Mouse (Mus musculus) liver, embryonic 13.5 days (tissue): ENCODE measurements at regions not wholly inside any gene's neighbourhood (a gene's known extent, or its start where the extent isn't known, plus 50 kb on each side); places are given as distances from the start of the nearest gene placed in this dataset.

Experiments used
- ATAC-seq: fragments of 200-750 bp; cut with Nextera tagmentation; 2 replicates; pipeline ENCODE4 v1.8.0; 2017; ENCODE audit warnings: low read depth, mild to moderate bottlenecking, moderate number of reproducible peaks, moderate library complexity
- DNase-seq: peaks from one replicate; pipeline ENCODE4 v3.0.0; 2022
- H3K27ac ChIP-seq: fragments of 300-500 bp; sonication (generic); 2 replicates; pipeline ENCODE4 v1.5.1; 2015; ENCODE audit warnings: moderate library complexity, mild to moderate bottlenecking, inconsistent platforms
- H3K27me3 ChIP-seq: fragments of 300-500 bp; sonication (generic); 2 replicates; pipeline ENCODE4 v1.6.1; 2015; ENCODE audit warnings: mild to moderate bottlenecking, inconsistent platforms
- H3K36me3 ChIP-seq: fragments of 300-500 bp; sonication (generic); 2 replicates; pipeline ENCODE4 v1.6.1; 2015; ENCODE audit warnings: mild to moderate bottlenecking, inconsistent platforms
- H3K4me1 ChIP-seq: fragments of 300-500 bp; sonication (generic); replicated peaks from 2 replicates; pipeline ENCODE4 v1.6.1; 2015; ENCODE audit warnings: inconsistent platforms
- H3K4me2 ChIP-seq: fragments of 300-500 bp; sonication (generic); 2 replicates; pipeline ENCODE4 v1.6.1; 2015; ENCODE audit warnings: inconsistent platforms, mild to moderate bottlenecking, moderate library complexity
- H3K4me3 ChIP-seq: fragments of 300-500 bp; sonication (generic); replicated peaks from 2 replicates; pipeline ENCODE4 v1.5.1; 2015; ENCODE audit warnings: mild to moderate bottlenecking, inconsistent platforms
- H3K9ac ChIP-seq: fragments of 300-500 bp; sonication (generic); 2 replicates; pipeline ENCODE4 v1.6.1; 2015; ENCODE audit warnings: mild to moderate bottlenecking, inconsistent platforms
- H3K9me3 ChIP-seq: fragments of 300-500 bp; sonication (generic); replicated peaks from 2 replicates; pipeline ENCODE4 v1.6.1; 2016; ENCODE audit warnings: inconsistent platforms
- WGBS: fragments of 180-500 bp; shearing (Covaris S2); methylation state at CpG from one replicate; pipeline ENCODE4 v1.1.7; 2015; ENCODE audit not compliant: insufficient replicate concordance; 5-methylcytosine and 5-hydroxymethylcytosine counted together

- DNase-seq (no peak), ATAC-seq (no peak)
- Histone ChIP-seq H3K27ac (no peak overlapping the region), H3K9ac (no peak overlapping the region), H3K4me3 (no peak overlapping the region), H3K4me1 (no peaks in the 10 kb centered on the region), H3K36me3 (no peaks in the 10 kb centered on the region), H3K4me2 (no peak overlapping the region), H3K9me3 (no peaks in the 10 kb centered on the region), H3K27me3 (no peaks in the 10 kb centered on the region)
- WGBS = 58% methylated on average over 19 of the region's 19 CpGs
Observed at GRCm38 (mm10) chr5:77532261-77533015, 124.6 kb upstream of the Igfbp7 start.

GRCm38 (mm10) chr5:77530376-77530775 is 122.5 kb upstream of the Igfbp7 start:
- H3K36me3 ChIP-seq = no peaks in the 10 kb centered on the region
- H3K9ac ChIP-seq = no peak overlapping the region
- no peaks in the 10 kb centered on the region for H3K4me1 ChIP-seq
- no peaks in the 10 kb centered on the region for H3K27me3 ChIP-seq
- DNase-seq (no peak), ATAC-seq (no peak)
- WGBS = 62% methylated on average over 7 of the region's 7 CpGs
- H3K4me2 ChIP-seq = no peak overlapping the region
- no peak overlapping the region for H3K27ac ChIP-seq
- H3K4me3 ChIP-seq = no peak overlapping the region
- H3K9me3 ChIP-seq = no peaks in the 10 kb centered on the region

- Histone ChIP-seq H3K36me3 (no peaks in the 10 kb centered on the region), H3K4me3 (no peak overlapping the region), H3K4me2 (no peak overlapping the region), H3K27ac (no peak overlapping the region), H3K4me1 (no peaks in the 10 kb centered on the region), H3K9ac (no peak overlapping the region), H3K27me3 (no peaks in the 10 kb centered on the region), H3K9me3 (no peaks in the 10 kb centered on the region)
- no peak for DNase-seq
- 55% methylated on average over 4 of the region's 4 CpGs for WGBS
- ATAC-seq = no peak
Observed at GRCm38 (mm10) chr5:77517252-77517651, 109.4 kb upstream of the Igfbp7 start.

GRCm38 (mm10) chr5:77515448-77515847 is 107.6 kb upstream of the Igfbp7 start:
- Histone ChIP-seq H3K4me1 (no peaks in the 10 kb centered on the region), H3K36me3 (no peaks in the 10 kb centered on the region), H3K4me2 (no peak overlapping the region), H3K4me3 (no peak overlapping the region), H3K9ac (no peak overlapping the region), H3K9me3 (no peaks in the 10 kb centered on the region), H3K27me3 (no peaks in the 10 kb centered on the region), H3K27ac (no peak overlapping the region)
- DNase-seq (no peak), ATAC-seq (no peak)
- WGBS = 68% methylated on average over 7 of the region's 7 CpGs

GRCm38 (mm10) chr5:77502684-77503083 is 94.8 kb upstream of the Igfbp7 start:
- Histone ChIP-seq H3K9ac (no peak overlapping the region), H3K4me2 (no peak overlapping the region), H3K27me3 (no peaks in the 10 kb centered on the region), H3K27ac (no peak overlapping the region), H3K9me3 (no peaks in the 10 kb centered on the region), H3K4me1 (no peaks in the 10 kb centered on the region), H3K36me3 (no peaks in the 10 kb centered on the region), H3K4me3 (no peak overlapping the region)
- no peak for ATAC-seq
- WGBS = 47% methylated on average over 5 of the region's 5 CpGs
- DNase-seq = no peak

- Histone ChIP-seq H3K36me3 (no peaks in the 10 kb centered on the region), H3K4me2 (no peak overlapping the region), H3K4me1 (no peaks in the 10 kb centered on the region), H3K4me3 (no peak overlapping the region), H3K9ac (no peak overlapping the region), H3K27me3 (no peaks in the 10 kb centered on the region), H3K27ac (no peak overlapping the region), H3K9me3 (no peaks in the 10 kb centered on the region)
- DNase-seq (no peak), ATAC-seq (no peak)
- 8% methylated on average over 5 of the region's 5 CpGs for WGBS
Observed at GRCm38 (mm10) chr5:77499949-77500460, 92.2 kb upstream of the Igfbp7 start.

- Histone ChIP-seq H3K27me3 (no peaks in the 10 kb centered on the region), H3K4me1 (no peaks in the 10 kb centered on the region), H3K9me3 (no peaks in the 10 kb centered on the region), H3K4me2 (no peak overlapping the region), H3K4me3 (no peak overlapping the region), H3K36me3 (no peaks in the 10 kb centered on the region), H3K9ac (no peak overlapping the region), H3K27ac (no peak overlapping the region)
- no peak for ATAC-seq
- 59% methylated on average over 1 of the region's 1 CpGs for WGBS
- no peak for DNase-seq
Observed at GRCm38 (mm10) chr5:77494601-77495000, 86.8 kb upstream of the Igfbp7 start.

GRCm38 (mm10) chr5:77488969-77489368 is 81.1 kb upstream of the Igfbp7 start:
- no peaks in the 10 kb centered on the region for H3K36me3 ChIP-seq
- H3K9ac ChIP-seq = no peak overlapping the region
- WGBS = 62% methylated on average over 5 of the region's 5 CpGs
- H3K4me1 ChIP-seq = no peaks in the 10 kb centered on the region
- H3K4me2 ChIP-seq = no peak overlapping the region
- DNase-seq = no peak
- H3K4me3 ChIP-seq = no peak overlapping the region
- no peak for ATAC-seq
- no peak overlapping the region for H3K27ac ChIP-seq
- no peaks in the 10 kb centered on the region for H3K27me3 ChIP-seq
- no peaks in the 10 kb centered on the region for H3K9me3 ChIP-seq

- H3K9ac ChIP-seq = no peak overlapping the region
- no peak overlapping the region for H3K4me2 ChIP-seq
- no peak for ATAC-seq
Observed at GRCm38 (mm10) chr5:77487837-77488827, 80.3 kb upstream of the Igfbp7 start.

GRCm38 (mm10) chr5:77483053-77483717 is 75.3 kb upstream of the Igfbp7 start:
- H3K27me3 ChIP-seq = no peaks in the 10 kb centered on the region
- WGBS = 59% methylated on average over 9 of the region's 9 CpGs
- ATAC-seq (no peak), DNase-seq (no peak)
- no peaks in the 10 kb centered on the region for H3K36me3 ChIP-seq
- H3K4me1 ChIP-seq = no peaks in the 10 kb centered on the region
- no peak overlapping the region for H3K9ac ChIP-seq
- no peak overlapping the region for H3K4me3 ChIP-seq
- no peaks in the 10 kb centered on the region for H3K9me3 ChIP-seq
- no peak overlapping the region for H3K4me2 ChIP-seq
- no peak overlapping the region for H3K27ac ChIP-seq

More at GRCm38 (mm10) chr5:77487837-77488827, 80.3 kb upstream of the Igfbp7 start:
- H3K27ac ChIP-seq = no peak overlapping the region
- WGBS = 34% methylated on average over 19 of the region's 19 CpGs
- H3K27me3 ChIP-seq = no peaks in the 10 kb centered on the region
- no peak for DNase-seq
- H3K4me1 ChIP-seq = no peaks in the 10 kb centered on the region
- no peak overlapping the region for H3K4me3 ChIP-seq
- H3K36me3 ChIP-seq = no peaks in the 10 kb centered on the region
- H3K9me3 ChIP-seq = no peaks in the 10 kb centered on the region

GRCm38 (mm10) chr5:77481811-77482210 is 74.0 kb upstream of the Igfbp7 start:
- Histone ChIP-seq H3K9me3 (no peaks in the 10 kb centered on the region), H3K4me1 (no peaks in the 10 kb centered on the region), H3K4me2 (no peak overlapping the region), H3K27ac (no peak overlapping the region), H3K4me3 (no peak overlapping the region), H3K36me3 (no peaks in the 10 kb centered on the region), H3K27me3 (no peaks in the 10 kb centered on the region), H3K9ac (no peak overlapping the region)
- ATAC-seq (no peak), DNase-seq (no peak)
- WGBS = 38% methylated on average over 1 of the region's 1 CpGs
